Mouse (Mus musculus): Measurements from ENCODE around the gene Acbd6. TPM values are rescaled to one million over a fixed set of nuclear protein-coding genes. Genes with fewer than 3 reads are reported as not detected.

The Acbd6 gene
- polyA plus RNA-seq, 1 experiment from 2014 or later, result 68.6 TPM

DNA sequence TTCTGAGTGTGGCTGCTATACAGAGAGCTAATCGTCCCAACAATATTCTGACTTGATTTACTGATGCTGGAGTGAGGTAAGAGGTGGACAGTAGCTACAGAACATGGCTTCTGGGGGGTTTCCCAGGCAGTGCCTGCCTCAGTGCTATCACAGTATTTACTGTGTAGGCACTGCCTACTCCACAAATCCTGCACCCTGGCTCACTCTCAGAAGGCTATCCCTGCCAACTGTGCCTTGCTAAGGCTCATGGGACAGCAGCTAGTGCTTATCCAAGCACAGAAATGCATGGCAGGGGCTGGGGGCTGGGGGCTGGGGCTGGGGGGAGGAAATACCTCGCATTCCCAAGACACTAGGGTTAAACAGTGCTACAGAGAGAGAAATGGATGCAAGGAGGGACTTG is 155.4 kb downstream of the Acbd6 start:
- no peaks in the 10 kb centered on the region for H3K27me3 ChIP-seq (ENCODE audit: control insufficient read depth, insufficient read depth, low read length)
- H3K36me3 ChIP-seq (ENCODE audit: control insufficient read depth, insufficient read depth, low read length), result no peaks in the 10 kb centered on the region
- ATAC-seq (ENCODE audit: insufficient number of reproducible peaks, insufficient read depth, low FRiP score, low read depth), result no peak
- no peak overlapping the region for H3K4me3 ChIP-seq (ENCODE audit: low read depth, low read length)
- H3K4me1 ChIP-seq (ENCODE audit: control insufficient read depth, insufficient read depth, low read length), result no peaks in the 10 kb centered on the region
- WGBS, result 41% methylated on average over 2 of the region's 2 CpGs
- H3K9ac ChIP-seq (replicated peaks; ENCODE audit: low read depth, low read length), result no peak overlapping the region
- no peak overlapping the region for H3K4me2 ChIP-seq (replicated peaks; ENCODE audit: low read depth, low read length)
- no peaks in the 10 kb centered on the region for H3K9me3 ChIP-seq (ENCODE audit: control insufficient read depth, low read depth, low read length)
- no peak overlapping the region for H3K27ac ChIP-seq (ENCODE audit: low read length)

DNA sequence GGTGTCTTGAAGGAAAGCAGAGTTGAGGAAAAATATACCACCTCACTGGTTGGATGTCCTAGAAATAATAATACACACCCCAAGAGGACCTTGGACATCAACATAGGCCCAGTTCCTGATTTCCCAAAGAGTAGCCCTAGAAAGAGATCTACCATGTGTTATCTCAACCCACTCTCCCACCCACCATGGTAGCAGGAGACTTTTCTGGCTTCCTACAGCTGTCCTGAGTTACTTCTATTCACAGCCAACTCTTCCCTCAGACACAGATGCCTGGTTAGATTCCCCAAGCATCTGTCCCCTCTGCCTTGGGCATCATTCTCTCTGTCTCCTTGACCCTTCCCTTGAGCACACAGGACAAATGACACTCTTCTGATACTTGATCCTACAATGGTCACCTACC is 157.4 kb downstream of the Acbd6 start:
- Histone ChIP-seq H3K27me3 (ENCODE audit: control insufficient read depth, insufficient read depth, low read length) (no peaks in the 10 kb centered on the region), H3K27ac (ENCODE audit: low read length) (no peak overlapping the region), H3K9me3 (ENCODE audit: control insufficient read depth, low read depth, low read length) (no peaks in the 10 kb centered on the region), H3K9ac (replicated peaks; ENCODE audit: low read depth, low read length) (no peak overlapping the region), H3K36me3 (ENCODE audit: control insufficient read depth, insufficient read depth, low read length) (no peaks in the 10 kb centered on the region), H3K4me1 (ENCODE audit: control insufficient read depth, insufficient read depth, low read length) (no peaks in the 10 kb centered on the region), H3K4me2 (replicated peaks; ENCODE audit: low read depth, low read length) (no peak overlapping the region), H3K4me3 (ENCODE audit: low read depth, low read length) (no peak overlapping the region)
- no peak for ATAC-seq (ENCODE audit: insufficient number of reproducible peaks, insufficient read depth, low FRiP score, low read depth)

DNA sequence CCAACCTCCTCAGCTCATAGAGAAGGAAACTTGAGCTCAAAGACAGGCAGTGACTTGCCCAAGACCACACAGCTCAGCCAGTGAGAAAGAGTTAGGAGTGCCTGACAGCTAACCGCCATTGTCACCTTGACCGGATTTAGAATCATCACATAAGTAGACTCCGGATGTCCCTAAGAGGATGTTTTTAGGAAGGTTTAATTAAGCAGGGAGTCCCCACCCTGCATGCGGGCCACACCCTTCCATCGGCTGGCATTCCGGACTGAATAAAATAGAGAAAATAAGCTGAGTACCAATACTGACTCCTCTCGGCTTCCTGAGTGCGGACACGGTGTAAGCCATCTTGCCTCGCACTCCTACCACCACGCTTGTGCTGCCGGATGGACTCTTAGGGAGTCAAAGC is 159.4 kb downstream of the Acbd6 start:
- Histone ChIP-seq H3K4me3 (ENCODE audit: low read depth, low read length) (no peak overlapping the region), H3K36me3 (ENCODE audit: control insufficient read depth, insufficient read depth, low read length) (no peaks in the 10 kb centered on the region), H3K9me3 (ENCODE audit: control insufficient read depth, low read depth, low read length) (no peaks in the 10 kb centered on the region), H3K9ac (replicated peaks; ENCODE audit: low read depth, low read length) (no peak overlapping the region), H3K27me3 (ENCODE audit: control insufficient read depth, insufficient read depth, low read length) (no peaks in the 10 kb centered on the region), H3K4me1 (ENCODE audit: control insufficient read depth, insufficient read depth, low read length) (no peaks in the 10 kb centered on the region), H3K4me2 (replicated peaks; ENCODE audit: low read depth, low read length) (no peak overlapping the region), H3K27ac (ENCODE audit: low read length) (no peak overlapping the region)
- ATAC-seq (ENCODE audit: insufficient number of reproducible peaks, insufficient read depth, low FRiP score, low read depth), result no peak
- 90% methylated on average over 12 of the region's 12 CpGs for WGBS

GRCm38 (mm10) chr1:155718851-155719250 is 160.9 kb downstream of the Acbd6 start:
- Histone ChIP-seq H3K9me3 (ENCODE audit: control insufficient read depth, low read depth, low read length) (no peaks in the 10 kb centered on the region), H3K4me1 (ENCODE audit: control insufficient read depth, insufficient read depth, low read length) (no peaks in the 10 kb centered on the region), H3K27me3 (ENCODE audit: control insufficient read depth, insufficient read depth, low read length) (peaks cover 5% of the 10 kb centered on the region; the same call in 1 of the 2 replicates), H3K4me3 (ENCODE audit: low read depth, low read length) (no peak overlapping the region), H3K27ac (ENCODE audit: low read length) (no peak overlapping the region), H3K4me2 (replicated peaks; ENCODE audit: low read depth, low read length) (no peak overlapping the region), H3K36me3 (ENCODE audit: control insufficient read depth, insufficient read depth, low read length) (no peaks in the 10 kb centered on the region), H3K9ac (replicated peaks; ENCODE audit: low read depth, low read length) (no peak overlapping the region)
- ATAC-seq (ENCODE audit: insufficient number of reproducible peaks, insufficient read depth, low FRiP score, low read depth), result no peak
- WGBS, result 77% methylated on average over 3 of the region's 3 CpGs

DNA sequence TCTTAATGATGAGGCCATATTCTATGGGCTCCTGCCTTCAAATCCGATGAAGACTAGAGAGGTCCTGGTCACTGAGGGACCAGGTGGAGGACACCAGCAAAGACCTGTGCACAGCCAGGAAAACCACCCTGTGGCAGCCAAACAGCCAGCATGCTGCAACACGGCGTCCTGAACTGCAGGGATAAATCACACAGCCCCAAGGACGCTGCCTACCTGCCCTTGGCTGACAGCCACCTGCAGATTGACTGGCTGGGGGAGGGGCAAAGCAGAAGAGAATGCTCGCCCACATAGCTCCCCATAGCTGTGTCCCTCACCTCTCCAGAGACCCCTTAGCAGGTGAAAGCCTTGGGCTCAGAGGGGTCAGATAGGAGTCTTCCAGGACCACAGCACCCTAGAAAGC is 162.1 kb downstream of the Acbd6 start:
- peaks cover 5% of the 10 kb centered on the region; the same call in 1 of the 2 replicates for H3K27me3 ChIP-seq (ENCODE audit: control insufficient read depth, insufficient read depth, low read length)
- H3K9ac ChIP-seq (replicated peaks; ENCODE audit: low read depth, low read length), result no peak overlapping the region
- no peaks in the 10 kb centered on the region for H3K9me3 ChIP-seq (ENCODE audit: control insufficient read depth, low read depth, low read length)
- no peak overlapping the region for H3K4me2 ChIP-seq (replicated peaks; ENCODE audit: low read depth, low read length)
- WGBS, result 32% methylated on average over 5 of the region's 5 CpGs
- H3K4me3 ChIP-seq (ENCODE audit: low read depth, low read length), result no peak overlapping the region
- H3K4me1 ChIP-seq (ENCODE audit: control insufficient read depth, insufficient read depth, low read length), result no peaks in the 10 kb centered on the region
- no peaks in the 10 kb centered on the region for H3K36me3 ChIP-seq (ENCODE audit: control insufficient read depth, insufficient read depth, low read length)
- H3K27ac ChIP-seq (ENCODE audit: low read length), result no peak overlapping the region
- ATAC-seq (ENCODE audit: insufficient number of reproducible peaks, insufficient read depth, low FRiP score, low read depth), result no peak

DNA sequence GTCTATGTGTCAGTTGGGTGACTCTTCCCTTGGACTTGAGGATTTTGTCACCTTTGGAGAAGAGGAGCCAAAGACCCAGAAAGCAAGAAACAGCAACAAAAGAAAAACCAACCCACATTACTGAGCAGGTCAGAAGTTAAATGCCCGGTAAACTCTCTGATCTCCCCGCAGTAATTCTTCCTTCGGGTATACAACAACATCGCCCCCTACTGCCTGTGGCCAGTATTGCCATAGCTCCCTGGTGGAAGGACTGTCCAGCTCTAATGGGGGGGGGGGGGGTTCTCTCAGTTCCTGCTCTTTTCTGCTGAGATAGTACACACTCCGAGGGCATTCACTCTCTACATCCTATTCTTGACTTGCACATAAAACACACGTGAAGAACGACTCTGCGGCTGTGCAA is 163.5 kb downstream of the Acbd6 start:
- Histone ChIP-seq H3K27ac (ENCODE audit: low read length) (no peak overlapping the region), H3K4me3 (ENCODE audit: low read depth, low read length) (no peak overlapping the region), H3K36me3 (ENCODE audit: control insufficient read depth, insufficient read depth, low read length) (no peaks in the 10 kb centered on the region), H3K4me2 (replicated peaks; ENCODE audit: low read depth, low read length) (no peak overlapping the region), H3K9me3 (ENCODE audit: control insufficient read depth, low read depth, low read length) (no peaks in the 10 kb centered on the region), H3K4me1 (ENCODE audit: control insufficient read depth, insufficient read depth, low read length) (no peaks in the 10 kb centered on the region), H3K27me3 (ENCODE audit: control insufficient read depth, insufficient read depth, low read length) (peaks cover 7% of the 10 kb centered on the region; the same call in 1 of the 2 replicates), H3K9ac (replicated peaks; ENCODE audit: low read depth, low read length) (no peak overlapping the region)
- no peak for ATAC-seq (ENCODE audit: insufficient number of reproducible peaks, insufficient read depth, low FRiP score, low read depth)
- WGBS, result 46% methylated on average over 8 of the region's 8 CpGs

DNA sequence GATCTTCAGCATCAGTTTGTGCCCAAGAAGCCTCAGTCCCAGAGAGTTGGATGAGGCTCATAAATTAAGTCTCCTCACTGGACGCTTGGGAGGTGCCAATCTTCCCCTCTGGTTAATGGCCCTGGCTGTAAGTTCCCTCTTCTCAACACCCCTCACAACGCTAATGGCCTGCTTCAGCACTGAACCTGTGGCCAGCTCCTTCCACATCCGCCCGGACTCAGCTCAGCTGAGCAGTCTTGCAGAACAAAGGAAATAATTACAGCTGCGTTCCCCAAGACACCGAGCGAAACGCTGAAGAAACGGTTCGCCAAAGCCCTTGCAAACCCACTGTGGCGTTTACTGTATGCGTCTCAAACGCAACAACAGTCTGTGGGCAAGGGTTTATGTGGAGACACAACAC is 164.3 kb downstream of the Acbd6 start:
- under 1% methylated on average over 13 of the region's 13 CpGs for WGBS
- Histone ChIP-seq H3K9me3 (ENCODE audit: control insufficient read depth, low read depth, low read length) (no peaks in the 10 kb centered on the region), H3K27ac (ENCODE audit: low read length) (no peak overlapping the region), H3K4me3 (ENCODE audit: low read depth, low read length) (no peak overlapping the region), H3K4me1 (ENCODE audit: control insufficient read depth, insufficient read depth, low read length) (no peaks in the 10 kb centered on the region), H3K27me3 (ENCODE audit: control insufficient read depth, insufficient read depth, low read length) (peaks cover 7% of the 10 kb centered on the region; the same call in 1 of the 2 replicates), H3K36me3 (ENCODE audit: control insufficient read depth, insufficient read depth, low read length) (no peaks in the 10 kb centered on the region), H3K4me2 (replicated peaks; ENCODE audit: low read depth, low read length) (peak overlapping the region; percentile 24; the same call in 1 of the 2 replicates), H3K9ac (replicated peaks; ENCODE audit: low read depth, low read length) (no peak overlapping the region)
- no peak for ATAC-seq (ENCODE audit: insufficient number of reproducible peaks, insufficient read depth, low FRiP score, low read depth)

DNA sequence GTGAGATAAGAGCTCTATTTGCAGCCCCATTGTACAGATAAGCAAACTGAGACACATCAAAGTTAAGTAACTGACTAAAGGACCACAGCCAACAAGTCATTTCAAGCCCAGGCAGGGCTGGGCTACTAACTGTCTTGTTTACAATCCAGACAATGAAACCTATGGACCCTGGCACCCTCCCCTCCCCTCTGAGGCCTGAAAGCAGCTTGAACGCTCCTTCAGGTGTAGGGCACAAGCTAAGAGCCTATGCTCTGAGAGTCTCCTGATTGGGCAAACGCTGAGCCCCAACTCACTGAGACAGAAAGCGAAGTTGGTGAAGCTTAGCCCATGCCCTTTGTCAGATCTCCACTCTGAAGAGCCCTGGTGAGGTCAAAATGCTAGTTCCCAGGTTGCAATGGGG is 166.4 kb downstream of the Acbd6 start:
- Histone ChIP-seq H3K4me2 (replicated peaks; ENCODE audit: low read depth, low read length) (no peak overlapping the region), H3K4me3 (ENCODE audit: low read depth, low read length) (no peak overlapping the region), H3K36me3 (ENCODE audit: control insufficient read depth, insufficient read depth, low read length) (no peaks in the 10 kb centered on the region), H3K9me3 (ENCODE audit: control insufficient read depth, low read depth, low read length) (no peaks in the 10 kb centered on the region), H3K27me3 (ENCODE audit: control insufficient read depth, insufficient read depth, low read length) (peaks cover 8% of the 10 kb centered on the region), H3K27ac (ENCODE audit: low read length) (no peak overlapping the region), H3K4me1 (ENCODE audit: control insufficient read depth, insufficient read depth, low read length) (no peaks in the 10 kb centered on the region), H3K9ac (replicated peaks; ENCODE audit: low read depth, low read length) (no peak overlapping the region)
- WGBS, result 78% methylated on average over 3 of the region's 3 CpGs
- no peak for ATAC-seq (ENCODE audit: insufficient number of reproducible peaks, insufficient read depth, low FRiP score, low read depth)

DNA sequence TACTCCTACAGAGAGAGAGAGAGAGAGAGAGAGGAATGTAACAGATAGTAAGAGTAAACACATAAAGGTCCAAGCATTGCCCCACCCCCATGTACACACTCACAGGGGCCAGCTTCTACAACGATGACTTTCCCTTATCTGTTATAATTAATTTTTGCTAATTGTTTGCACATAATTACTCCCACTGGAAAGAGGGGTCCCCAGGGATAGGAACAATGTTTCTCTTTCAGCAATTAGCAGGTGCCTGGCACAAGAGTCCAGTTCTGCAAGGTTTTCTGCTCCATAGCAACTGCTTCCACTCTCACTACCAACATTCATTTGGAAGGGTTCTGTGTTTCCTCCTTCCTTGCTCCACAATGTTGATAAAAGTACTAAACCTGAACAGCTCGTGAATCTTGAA is 168.0 kb downstream of the Acbd6 start:
- H3K4me1 ChIP-seq (ENCODE audit: control insufficient read depth, insufficient read depth, low read length), result no peaks in the 10 kb centered on the region
- no peak overlapping the region for H3K9ac ChIP-seq (replicated peaks; ENCODE audit: low read depth, low read length)
- H3K36me3 ChIP-seq (ENCODE audit: control insufficient read depth, insufficient read depth, low read length), result no peaks in the 10 kb centered on the region
- H3K4me2 ChIP-seq (replicated peaks; ENCODE audit: low read depth, low read length), result no peak overlapping the region
- WGBS, result 59% methylated on average over 2 of the region's 2 CpGs
- no peak overlapping the region for H3K4me3 ChIP-seq (ENCODE audit: low read depth, low read length)
- no peaks in the 10 kb centered on the region for H3K9me3 ChIP-seq (ENCODE audit: control insufficient read depth, low read depth, low read length)
- ATAC-seq (ENCODE audit: insufficient number of reproducible peaks, insufficient read depth, low FRiP score, low read depth), result no peak
- no peak overlapping the region for H3K27ac ChIP-seq (ENCODE audit: low read length)
- peaks cover 19% of the 10 kb centered on the region for H3K27me3 ChIP-seq (ENCODE audit: control insufficient read depth, insufficient read depth, low read length)
